Mouse (Mus musculus) gastrocnemius, adult 2 months (tissue): ENCODE measurements around the gene Acer3. TPM values are rescaled to one million over a fixed set of nuclear protein-coding genes. Genes with fewer than 3 reads are reported as not detected.

Experiments
- DNase-seq: peaks from one replicate; pipeline ENCODE4 v3.0.0; 2022
- H3K27ac ChIP-seq: fragments of 200-600 bp; 2 replicates; pipeline ENCODE4 v1.8.1; 2022; ENCODE audit warnings: mild to moderate bottlenecking
- H3K4me3 ChIP-seq: fragments of 200-600 bp; 2 replicates; pipeline ENCODE4 v1.8.1; 2022; ENCODE audit warnings: mild to moderate bottlenecking, moderate library complexity
- CTCF ChIP-seq: fragments of 200-600 bp; IDR thresholded peaks from 2 replicates; pipeline ENCODE4 v1.8.1; 2022; ENCODE audit warnings: antibody characterized with exemption, mild to moderate bottlenecking, moderate library complexity
- intact Hi-C: fragments of 180-260 bp; cut with DNase I; formaldehyde crosslinking; loops from one replicate; pipeline ENCODE4 v1.15.1; 2025
- total RNA-seq, 2 experiments: library from RNA; stranded (reverse); gene quantifications; 2 replicates each; pipeline ENCODE4 v1.2.3; 2021

Acer3 gene
- total RNA-seq, 2 experiments from 2014 or later: 4.0 to 5.3 TPM

DNA sequence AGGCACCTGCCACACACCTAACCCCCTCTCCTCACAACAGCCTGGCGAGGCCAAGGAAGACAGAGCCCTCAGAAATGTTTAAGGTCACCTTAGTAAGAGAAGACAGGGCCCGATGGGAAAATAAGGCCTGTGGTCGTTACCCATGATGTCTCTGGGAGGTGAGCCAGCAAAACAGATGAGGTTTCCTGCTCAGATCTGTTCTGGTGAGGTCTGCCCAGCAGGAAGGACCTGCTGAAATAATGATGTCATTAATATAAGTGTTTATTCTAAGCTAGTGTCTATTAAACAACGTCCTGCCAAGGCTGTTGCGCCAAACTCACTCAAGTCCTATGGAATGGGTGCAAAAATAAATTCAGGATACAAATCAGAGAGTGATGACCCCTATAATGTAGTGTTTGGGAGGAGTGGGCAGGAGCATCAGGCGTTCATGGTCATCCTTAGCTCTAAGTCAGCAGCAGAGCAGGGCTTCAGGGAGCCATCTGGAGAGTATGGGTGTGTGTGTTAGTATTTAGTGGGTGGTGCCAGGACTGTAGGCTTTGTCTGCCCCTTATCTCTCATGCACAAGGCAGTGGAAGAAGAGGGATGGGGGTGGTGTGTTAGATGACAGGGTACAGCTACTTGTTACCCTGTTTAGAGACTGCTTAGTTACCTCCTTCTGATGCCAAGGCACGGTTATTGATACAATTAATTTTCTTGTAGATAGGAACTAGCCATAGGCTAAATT, 8.8 kb upstream of the Acer3 start:
- Histone ChIP-seq H3K27ac (no peak overlapping the region), H3K4me3 (no peak overlapping the region)
- no peak for TF ChIP-seq CTCF
- intact Hi-C loops: no loop called here
- DNase-seq: no peak

DNA sequence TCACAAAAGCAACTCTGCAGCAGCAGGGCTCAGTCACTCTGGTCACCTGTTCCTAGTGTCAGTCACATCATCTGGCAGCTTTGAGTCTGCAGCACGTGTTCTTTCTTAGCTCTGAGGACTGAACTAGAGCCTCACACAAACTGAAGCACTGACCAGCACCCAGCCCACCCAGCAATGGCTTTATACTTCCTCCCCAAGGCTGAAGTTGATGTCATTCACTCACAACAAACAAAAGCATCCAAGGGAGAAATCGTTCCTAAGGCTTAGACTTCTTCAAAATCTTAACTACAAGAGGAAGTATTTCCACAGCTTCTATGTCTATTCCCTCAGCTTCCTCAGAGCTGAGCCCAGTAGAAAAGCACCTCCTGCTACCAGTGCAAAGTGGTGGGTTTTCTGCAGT, 7.3 kb upstream of the Acer3 start:
- no peak for TF ChIP-seq CTCF
- DNase-seq: no peak
- Histone ChIP-seq H3K4me3 (no peak overlapping the region), H3K27ac (no peak overlapping the region)
- intact Hi-C loops: no loop called here

DNA sequence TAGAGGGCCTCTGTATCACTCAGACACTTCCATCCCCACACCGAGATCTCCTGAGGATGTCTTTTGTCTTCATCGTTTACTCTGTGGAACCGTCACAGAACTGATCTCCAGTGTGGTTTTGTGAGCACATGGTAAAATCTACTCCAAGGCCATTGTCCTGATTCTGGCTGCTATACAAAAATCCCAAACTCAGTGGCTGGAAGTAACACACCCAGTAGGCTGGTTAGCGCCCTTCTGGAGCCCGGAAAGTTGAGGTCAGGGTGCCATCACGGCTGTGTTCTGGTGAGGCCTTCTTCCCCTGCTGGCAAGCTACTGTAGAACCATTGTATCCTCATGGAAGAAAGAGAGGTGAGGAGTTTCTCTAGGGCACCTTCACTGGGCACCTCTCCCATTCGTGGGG, 5.0 kb upstream of the Acer3 start:
- no peak overlapping the region for H3K27ac ChIP-seq
- H3K4me3 ChIP-seq: no peak overlapping the region
- intact Hi-C loops: no loop called here
- no peak for TF ChIP-seq CTCF
- no peak for DNase-seq

DNA sequence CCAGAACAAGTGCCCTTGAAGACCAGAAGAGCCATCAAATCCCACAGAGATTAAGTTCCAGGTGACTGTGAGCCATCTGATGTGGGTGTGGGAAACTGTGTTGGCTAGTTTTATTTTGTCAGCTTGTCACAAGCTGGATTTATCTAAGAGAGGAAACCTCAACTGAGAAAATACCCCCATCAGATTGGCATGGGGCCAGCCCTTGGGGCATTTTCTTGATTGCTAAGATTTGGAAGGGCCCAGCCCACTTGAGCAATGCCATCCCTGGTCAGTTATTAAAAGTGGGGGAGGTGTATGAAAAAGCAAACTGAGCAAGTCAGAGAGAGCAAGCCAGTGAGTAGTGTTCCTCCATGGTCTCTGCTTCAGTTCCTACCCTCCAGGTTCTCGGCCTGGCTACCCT, 3.2 kb upstream of the Acer3 start:
- intact Hi-C loops: no loop called here

DNA sequence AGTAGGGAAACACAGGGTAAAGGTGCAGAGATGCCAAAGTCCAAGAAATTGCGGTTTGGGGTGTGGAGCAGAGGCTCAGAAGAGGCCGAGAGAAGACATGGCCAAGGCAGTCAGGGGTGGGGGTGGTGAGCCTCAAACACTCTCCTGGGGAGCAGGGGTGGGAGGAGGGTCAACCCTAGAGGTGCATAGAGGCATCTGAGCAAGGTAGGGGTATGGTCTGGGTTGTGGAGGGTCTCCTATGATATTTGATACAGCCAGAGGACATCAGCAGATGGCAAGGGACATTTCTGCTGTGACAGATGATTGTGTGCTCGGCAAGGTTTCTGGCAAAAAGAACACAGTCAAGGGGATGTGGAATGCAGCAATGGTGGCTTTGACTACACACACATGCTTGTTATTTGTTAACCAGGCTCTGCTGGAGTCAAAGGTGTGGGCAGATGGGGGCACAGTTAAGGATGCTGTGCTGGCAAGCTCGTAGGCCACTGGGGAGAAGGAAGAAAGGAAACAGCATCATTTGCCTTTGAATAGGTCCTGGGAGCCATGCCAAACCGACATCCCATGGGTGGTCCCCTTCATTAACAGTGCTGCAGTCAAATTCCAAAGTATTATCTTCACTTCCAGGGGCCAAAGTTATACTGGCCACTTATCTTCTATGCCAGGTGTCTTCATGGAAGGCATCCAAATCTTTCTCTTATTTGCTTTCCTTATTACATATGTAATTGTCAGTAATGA, 2.4 kb upstream of the Acer3 start:
- intact Hi-C loops: no loop called here
- Histone ChIP-seq H3K27ac (no peak overlapping the region), H3K4me3 (no peak overlapping the region)
- no peak for TF ChIP-seq CTCF
- no peak for DNase-seq

More for the DNA sequence above, 3.2 kb upstream of the Acer3 start:
- Histone ChIP-seq H3K4me3 (no peak overlapping the region), H3K27ac (no peak overlapping the region)
- no peak for DNase-seq
- TF ChIP-seq CTCF: no peak

DNA sequence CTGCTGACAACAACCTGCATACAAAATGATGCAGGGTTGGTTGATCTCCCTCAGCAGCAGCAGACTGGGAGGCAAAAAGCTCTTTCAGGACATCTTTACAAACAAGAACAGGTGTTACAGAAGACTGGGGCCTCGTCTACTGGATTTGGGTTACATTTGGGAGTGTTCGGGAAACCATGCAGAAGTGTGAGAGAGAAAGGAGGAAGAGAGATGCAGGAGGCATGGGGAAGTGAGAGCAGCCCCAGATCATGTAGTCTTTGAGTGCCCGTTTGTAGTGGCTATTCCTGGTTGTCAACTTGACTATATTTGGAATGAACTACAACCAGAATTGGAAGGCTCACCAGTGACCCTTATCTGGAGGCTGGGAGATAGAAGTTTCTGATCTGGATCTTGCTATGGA, 1.4 kb upstream of the Acer3 start:
- Histone ChIP-seq H3K27ac (no peak overlapping the region), H3K4me3 (no peak overlapping the region)
- intact Hi-C loops: no loop called here
- no peak for DNase-seq
- TF ChIP-seq CTCF: no peak

DNA sequence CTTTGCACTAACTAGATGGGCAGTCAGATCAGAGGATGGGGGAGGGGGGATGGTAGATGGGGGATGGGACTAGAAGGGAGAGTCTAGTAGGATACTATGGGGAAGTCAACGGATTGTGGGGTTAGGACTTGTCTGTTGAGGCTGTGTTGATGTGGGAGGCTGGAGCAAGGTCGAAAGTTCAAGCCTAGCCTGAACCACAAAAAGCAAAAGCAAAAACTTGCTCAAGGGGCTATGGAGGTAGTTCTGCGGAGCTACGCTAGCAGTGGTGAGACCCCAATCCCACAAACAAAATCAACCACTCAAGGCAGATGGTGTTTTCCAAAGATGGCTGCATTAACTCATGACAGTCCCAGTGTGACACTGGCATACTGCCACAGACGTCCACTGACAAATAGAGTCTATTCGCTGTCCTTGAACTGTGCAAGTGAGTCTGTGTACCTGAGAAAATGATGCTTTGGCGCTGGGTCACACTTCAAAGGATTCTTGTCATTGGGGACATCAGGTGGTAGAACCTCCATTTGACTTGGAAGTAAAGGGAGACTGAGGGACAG, 927 bp downstream of the Acer3 start:
- intact Hi-C loops: no loop called here
- Histone ChIP-seq H3K4me3 (no peak overlapping the region), H3K27ac (no peak overlapping the region)
- no peak for TF ChIP-seq CTCF
- DNase-seq: no peak

DNA sequence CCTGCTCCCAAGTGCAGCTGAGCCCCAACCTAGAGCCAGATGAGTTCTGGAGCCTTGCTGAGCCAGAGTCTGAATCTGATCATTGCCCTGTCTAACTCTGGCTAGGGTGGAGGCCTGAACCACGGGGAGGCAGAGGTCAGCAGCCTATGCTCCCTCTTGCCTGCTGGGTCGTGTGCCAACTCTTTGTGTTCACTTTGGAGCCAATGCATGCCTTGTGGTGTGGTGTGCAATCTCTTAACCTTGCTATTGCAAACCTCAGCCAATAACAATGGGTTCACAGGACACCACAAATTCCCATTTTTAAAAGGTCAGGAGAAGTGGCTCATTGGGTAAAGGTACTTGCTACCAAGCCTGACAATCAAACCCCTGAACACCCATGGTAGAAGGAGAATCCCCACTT, 4.4 kb downstream of the Acer3 start:
- intact Hi-C loops: no loop called here

DNA sequence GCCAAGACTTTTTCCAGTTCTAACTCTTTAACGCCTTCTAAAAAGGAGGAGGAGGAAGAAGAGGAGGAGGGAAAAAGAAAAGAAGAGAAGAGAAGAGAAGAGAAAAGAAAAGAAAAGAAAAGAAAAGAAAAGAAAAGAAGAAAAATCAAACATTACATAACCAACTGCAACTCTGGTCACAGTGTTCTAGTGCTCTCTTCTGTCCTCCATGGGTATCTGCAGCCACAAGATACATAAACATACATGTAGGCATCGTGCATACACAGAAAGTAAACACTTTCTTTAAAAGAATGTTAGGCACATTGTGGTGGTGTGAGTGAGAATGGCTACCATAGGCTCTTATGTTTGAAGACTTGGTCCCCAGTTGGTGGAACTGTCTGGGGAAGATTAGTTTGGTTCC, 5.9 kb downstream of the Acer3 start:
- Histone ChIP-seq H3K27ac (no peak overlapping the region), H3K4me3 (no peak overlapping the region)
- no peak for DNase-seq
- no peak; the same call in 1 of the 2 replicates for TF ChIP-seq CTCF
- intact Hi-C loops: no loop called here

More for the DNA sequence above, 4.4 kb downstream of the Acer3 start:
- no peak overlapping the region for H3K4me3 ChIP-seq
- no peak for TF ChIP-seq CTCF
- H3K27ac ChIP-seq: no peak overlapping the region
- no peak for DNase-seq

DNA sequence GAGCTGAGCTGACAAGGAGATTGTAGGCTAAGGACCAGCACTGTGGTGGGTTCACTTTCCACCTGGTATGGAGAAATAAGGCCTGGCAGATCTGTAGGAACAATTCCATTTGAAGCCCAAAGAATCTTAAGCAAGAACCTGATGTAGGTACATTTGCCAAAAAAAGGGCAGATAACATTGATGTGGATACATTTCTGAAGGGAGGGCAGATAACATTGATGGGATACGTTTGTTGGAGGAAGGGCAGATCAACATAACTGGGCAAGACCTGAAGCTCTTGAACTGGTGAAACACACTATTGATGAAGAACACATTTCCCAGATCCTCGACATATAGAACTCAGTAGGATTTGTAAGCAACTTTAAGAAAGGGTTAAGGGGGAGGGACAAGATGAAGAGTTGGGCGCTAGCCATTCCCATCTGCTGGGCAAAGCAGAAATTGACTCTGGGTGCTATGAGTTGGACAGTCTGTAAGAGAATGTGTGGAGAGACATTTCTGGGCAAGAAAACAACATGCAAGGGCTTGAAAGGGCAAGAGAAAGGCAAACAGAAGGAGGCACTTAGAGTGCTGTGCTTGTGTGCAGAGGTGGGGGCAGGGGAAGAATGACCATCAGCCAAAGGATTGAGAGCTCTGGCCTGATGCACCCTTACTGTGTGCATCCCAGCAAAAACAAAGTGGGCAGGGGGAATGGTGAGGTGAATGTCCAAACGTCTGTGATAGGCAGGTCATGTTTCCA, 8.7 kb downstream of the Acer3 start:
- intact Hi-C loops: no loop called here
- no peak for DNase-seq
- H3K4me3 ChIP-seq: no peak overlapping the region
- H3K27ac ChIP-seq: no peak overlapping the region
- TF ChIP-seq CTCF: no peak

DNA sequence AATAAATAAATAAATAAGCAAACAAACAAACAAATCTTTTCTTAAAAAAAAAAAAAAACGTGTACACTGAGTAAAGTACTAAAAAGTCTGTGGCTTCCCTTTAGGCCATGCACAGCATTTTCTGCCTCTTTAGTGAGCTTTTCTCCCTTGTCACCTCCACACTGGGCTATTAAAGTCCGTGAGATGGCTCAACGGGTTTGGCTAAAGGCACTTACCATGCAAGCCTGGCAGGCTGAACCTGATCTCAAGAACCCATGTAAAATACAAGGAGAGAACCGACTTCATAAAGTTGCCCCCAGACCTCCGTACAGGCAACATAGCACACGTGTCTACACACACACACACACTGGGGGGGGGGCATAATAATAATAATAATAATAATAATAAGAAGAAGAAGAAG, 10.7 kb downstream of the Acer3 start:
- Histone ChIP-seq H3K4me3 (no peak overlapping the region), H3K27ac (no peak overlapping the region)
- TF ChIP-seq CTCF: no peak
- no peak for DNase-seq
- intact Hi-C loops: no loop called here

DNA sequence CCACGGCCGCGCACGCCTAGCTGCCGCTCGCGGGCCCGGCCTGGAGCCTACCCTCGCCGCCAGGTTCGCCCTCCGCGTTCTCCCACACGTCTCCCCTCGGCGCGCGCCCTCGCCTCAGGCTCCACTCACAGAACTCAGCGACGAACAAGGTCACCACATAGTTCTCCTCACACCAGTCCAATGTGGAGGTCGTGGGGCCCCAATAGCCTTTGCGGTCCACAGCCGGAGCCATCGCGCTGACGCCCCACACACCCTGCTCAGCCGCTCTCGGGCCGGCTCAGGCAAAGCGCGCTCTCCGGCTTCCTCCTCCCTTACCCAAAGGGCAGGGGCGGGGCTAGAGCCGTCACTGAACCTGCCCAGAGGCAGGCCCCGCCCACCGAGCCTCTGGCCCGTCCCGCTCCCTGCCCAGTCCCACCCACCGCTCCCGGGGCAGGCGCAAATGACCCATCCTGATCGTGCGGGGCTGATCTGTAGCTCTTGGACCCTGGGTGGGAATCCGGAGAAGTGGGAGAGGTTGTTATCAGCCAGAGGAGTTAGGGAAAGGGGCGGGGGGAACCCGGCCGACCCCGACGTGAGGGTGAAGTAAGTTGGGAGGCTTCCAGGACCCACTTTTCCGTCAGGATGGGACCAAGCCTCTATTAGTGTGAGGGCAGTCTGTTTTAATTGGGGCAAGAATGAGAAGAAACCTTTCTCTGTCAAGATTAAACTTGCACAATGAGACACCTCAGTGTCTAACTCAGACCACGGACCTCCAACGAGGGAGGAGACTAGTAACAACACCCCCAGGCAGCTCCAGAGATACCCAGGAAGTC, 11.6 kb downstream of the Acer3 start:
- TF ChIP-seq CTCF: peak; percentile 18; the same call in 1 of the 2 replicates
- H3K27ac ChIP-seq: peak overlapping the region; percentile 85
- peak; percentile 98 for DNase-seq
- H3K4me3 ChIP-seq: peak overlapping the region; percentile 93
- intact Hi-C loops: no loop called here
